Mouse (Mus musculus): ENCODE results near the gene Ank3. TPM values are rescaled to one million over a fixed set of nuclear protein-coding genes. Genes with fewer than 3 reads are reported as not detected.

The Ank3 gene
- polyA plus RNA-seq, 1 experiment from 2014 or later = 70.0 TPM

GRCm38 (mm10) chr10:69389511-69389910 is 9.1 kb upstream of the Ank3 start:
- H3K9ac ChIP-seq (ENCODE audit: low read length) = no peak overlapping the region
- WGBS = 93% methylated on average over 4 of the region's 4 CpGs
- H3K27me3 ChIP-seq (ENCODE audit: control insufficient read depth, insufficient read depth, low read length) = no peaks in the 10 kb centered on the region
- ATAC-seq (ENCODE audit: insufficient read depth, low FRiP score, low TSS enrichment) = no peak
- no peak overlapping the region for H3K4me2 ChIP-seq (ENCODE audit: low read depth)
- H3K27ac ChIP-seq (ENCODE audit: low read depth, low read length) = no peak overlapping the region
- DNase-seq (ENCODE audit: low spot score) = no peak
- H3K4me3 ChIP-seq (ENCODE audit: low read depth, low read length) = no peak overlapping the region
- H3K9me3 ChIP-seq (ENCODE audit: control insufficient read depth, low read length) = no peaks in the 10 kb centered on the region
- no peaks in the 10 kb centered on the region for H3K4me1 ChIP-seq (ENCODE audit: control insufficient read depth, insufficient read depth, low read length)
- H3K36me3 ChIP-seq (ENCODE audit: control insufficient read depth, insufficient read depth, low read length) = no peaks in the 10 kb centered on the region

- H3K9me3 ChIP-seq (ENCODE audit: control insufficient read depth, low read length) = no peaks in the 10 kb centered on the region
- H3K4me1 ChIP-seq (ENCODE audit: control insufficient read depth, insufficient read depth, low read length) = peaks cover 12% of the 10 kb centered on the region; the same call in 1 of the 2 replicates
- WGBS = under 1% methylated on average over 25 of the region's 26 CpGs
- H3K4me3 ChIP-seq (ENCODE audit: low read depth, low read length) = peak overlapping the region; percentile 53
- peak overlapping the region; percentile 100 for H3K4me2 ChIP-seq (ENCODE audit: low read depth)
- no peak for ATAC-seq (ENCODE audit: insufficient read depth, low FRiP score, low TSS enrichment)
- no peak overlapping the region for H3K27ac ChIP-seq (ENCODE audit: low read depth, low read length)
- peak; percentile 34 for DNase-seq (ENCODE audit: low spot score)
- peaks cover 37% of the 10 kb centered on the region for H3K27me3 ChIP-seq (ENCODE audit: control insufficient read depth, insufficient read depth, low read length)
- H3K36me3 ChIP-seq (ENCODE audit: control insufficient read depth, insufficient read depth, low read length) = no peaks in the 10 kb centered on the region
- H3K9ac ChIP-seq (ENCODE audit: low read length) = 0 out of 2 replicates have a peak overlapping the region, but pooled peaks have one; percentile 29
Observed at GRCm38 (mm10) chr10:69398197-69398762, 293 bp upstream of the Ank3 start.

GRCm38 (mm10) chr10:69399814-69400385 is 1.3 kb downstream of the Ank3 start:
- peaks cover 12% of the 10 kb centered on the region; the same call in 1 of the 2 replicates for H3K4me1 ChIP-seq (ENCODE audit: control insufficient read depth, insufficient read depth, low read length)
- no peak overlapping the region for H3K27ac ChIP-seq (ENCODE audit: low read depth, low read length)
- H3K9ac ChIP-seq (ENCODE audit: low read length) = no peak overlapping the region
- H3K4me3 ChIP-seq (ENCODE audit: low read depth, low read length) = peak overlapping the region; percentile 53
- WGBS = 4% methylated on average over 17 of the region's 17 CpGs
- ATAC-seq (ENCODE audit: insufficient read depth, low FRiP score, low TSS enrichment) (no peak), DNase-seq (ENCODE audit: low spot score) (peak; percentile 44)
- H3K36me3 ChIP-seq (ENCODE audit: control insufficient read depth, insufficient read depth, low read length) = no peaks in the 10 kb centered on the region
- peak overlapping the region; percentile 100 for H3K4me2 ChIP-seq (ENCODE audit: low read depth)
- H3K27me3 ChIP-seq (ENCODE audit: control insufficient read depth, insufficient read depth, low read length) = peaks cover 37% of the 10 kb centered on the region
- no peaks in the 10 kb centered on the region for H3K9me3 ChIP-seq (ENCODE audit: control insufficient read depth, low read length)

GRCm38 (mm10) chr10:69405431-69405830 is 6.9 kb downstream of the Ank3 start:
- H3K9me3 ChIP-seq (ENCODE audit: control insufficient read depth, low read length) = no peaks in the 10 kb centered on the region
- H3K4me2 ChIP-seq (ENCODE audit: low read depth) = no peak overlapping the region
- no peak overlapping the region for H3K4me3 ChIP-seq (ENCODE audit: low read depth, low read length)
- no peaks in the 10 kb centered on the region for H3K4me1 ChIP-seq (ENCODE audit: control insufficient read depth, insufficient read depth, low read length)
- 73% methylated on average over 4 of the region's 4 CpGs for WGBS
- DNase-seq (ENCODE audit: low spot score) = no peak
- H3K9ac ChIP-seq (ENCODE audit: low read length) = no peak overlapping the region
- H3K27me3 ChIP-seq (ENCODE audit: control insufficient read depth, insufficient read depth, low read length) = peaks cover 8% of the 10 kb centered on the region
- ATAC-seq (ENCODE audit: insufficient read depth, low FRiP score, low TSS enrichment) = no peak
- no peaks in the 10 kb centered on the region for H3K36me3 ChIP-seq (ENCODE audit: control insufficient read depth, insufficient read depth, low read length)
- no peak overlapping the region for H3K27ac ChIP-seq (ENCODE audit: low read depth, low read length)

GRCm38 (mm10) chr10:69414888-69415287 is 16.3 kb downstream of the Ank3 start:
- 77% methylated on average over 12 of the region's 12 CpGs for WGBS
- Histone ChIP-seq H3K4me2 (ENCODE audit: low read depth) (no peak overlapping the region), H3K27me3 (ENCODE audit: control insufficient read depth, insufficient read depth, low read length) (no peaks in the 10 kb centered on the region), H3K9me3 (ENCODE audit: control insufficient read depth, low read length) (no peaks in the 10 kb centered on the region), H3K27ac (ENCODE audit: low read depth, low read length) (no peak overlapping the region), H3K9ac (ENCODE audit: low read length) (no peak overlapping the region), H3K36me3 (ENCODE audit: control insufficient read depth, insufficient read depth, low read length) (no peaks in the 10 kb centered on the region), H3K4me1 (ENCODE audit: control insufficient read depth, insufficient read depth, low read length) (no peaks in the 10 kb centered on the region), H3K4me3 (ENCODE audit: low read depth, low read length) (no peak overlapping the region)
- ATAC-seq (ENCODE audit: insufficient read depth, low FRiP score, low TSS enrichment) (no peak), DNase-seq (ENCODE audit: low spot score) (no peak)

GRCm38 (mm10) chr10:69418716-69419115 is 20.1 kb downstream of the Ank3 start:
- ATAC-seq (ENCODE audit: insufficient read depth, low FRiP score, low TSS enrichment) (no peak), DNase-seq (ENCODE audit: low spot score) (no peak)
- Histone ChIP-seq H3K36me3 (ENCODE audit: control insufficient read depth, insufficient read depth, low read length) (no peaks in the 10 kb centered on the region), H3K9ac (ENCODE audit: low read length) (no peak overlapping the region), H3K4me3 (ENCODE audit: low read depth, low read length) (no peak overlapping the region), H3K27ac (ENCODE audit: low read depth, low read length) (no peak overlapping the region), H3K27me3 (ENCODE audit: control insufficient read depth, insufficient read depth, low read length) (no peaks in the 10 kb centered on the region), H3K4me2 (ENCODE audit: low read depth) (no peak overlapping the region), H3K4me1 (ENCODE audit: control insufficient read depth, insufficient read depth, low read length) (no peaks in the 10 kb centered on the region), H3K9me3 (ENCODE audit: control insufficient read depth, low read length) (no peaks in the 10 kb centered on the region)
- WGBS = 89% methylated on average over 8 of the region's 8 CpGs

GRCm38 (mm10) chr10:69420306-69420705 is 21.7 kb downstream of the Ank3 start:
- 84% methylated on average over 6 of the region's 6 CpGs for WGBS
- no peak for ATAC-seq (ENCODE audit: insufficient read depth, low FRiP score, low TSS enrichment)

GRCm38 (mm10) chr10:69424051-69424450 is 25.5 kb downstream of the Ank3 start:
- H3K9ac ChIP-seq (ENCODE audit: low read length) = no peak overlapping the region
- no peak overlapping the region for H3K4me3 ChIP-seq (ENCODE audit: low read depth, low read length)
- H3K4me2 ChIP-seq (ENCODE audit: low read depth) = no peak overlapping the region
- no peaks in the 10 kb centered on the region for H3K4me1 ChIP-seq (ENCODE audit: control insufficient read depth, insufficient read depth, low read length)
- H3K36me3 ChIP-seq (ENCODE audit: control insufficient read depth, insufficient read depth, low read length) = no peaks in the 10 kb centered on the region
- 92% methylated on average over 3 of the region's 3 CpGs for WGBS
- H3K27ac ChIP-seq (ENCODE audit: low read depth, low read length) = no peak overlapping the region
- no peaks in the 10 kb centered on the region for H3K9me3 ChIP-seq (ENCODE audit: control insufficient read depth, low read length)
- no peak for DNase-seq (ENCODE audit: low spot score)
- no peak for ATAC-seq (ENCODE audit: insufficient read depth, low FRiP score, low TSS enrichment)
- H3K27me3 ChIP-seq (ENCODE audit: control insufficient read depth, insufficient read depth, low read length) = no peaks in the 10 kb centered on the region

More at GRCm38 (mm10) chr10:69420306-69420705, 21.7 kb downstream of the Ank3 start:
- Histone ChIP-seq H3K27ac (ENCODE audit: low read depth, low read length) (no peak overlapping the region), H3K36me3 (ENCODE audit: control insufficient read depth, insufficient read depth, low read length) (no peaks in the 10 kb centered on the region), H3K27me3 (ENCODE audit: control insufficient read depth, insufficient read depth, low read length) (no peaks in the 10 kb centered on the region), H3K9ac (ENCODE audit: low read length) (no peak overlapping the region), H3K9me3 (ENCODE audit: control insufficient read depth, low read length) (no peaks in the 10 kb centered on the region), H3K4me1 (ENCODE audit: control insufficient read depth, insufficient read depth, low read length) (no peaks in the 10 kb centered on the region), H3K4me2 (ENCODE audit: low read depth) (no peak overlapping the region), H3K4me3 (ENCODE audit: low read depth, low read length) (no peak overlapping the region)
- no peak for DNase-seq (ENCODE audit: low spot score)

- Histone ChIP-seq H3K4me2 (ENCODE audit: low read depth) (no peak overlapping the region), H3K9me3 (ENCODE audit: control insufficient read depth, low read length) (no peaks in the 10 kb centered on the region), H3K27ac (ENCODE audit: low read depth, low read length) (no peak overlapping the region), H3K27me3 (ENCODE audit: control insufficient read depth, insufficient read depth, low read length) (no peaks in the 10 kb centered on the region), H3K9ac (ENCODE audit: low read length) (no peak overlapping the region), H3K4me3 (ENCODE audit: low read depth, low read length) (no peak overlapping the region), H3K36me3 (ENCODE audit: control insufficient read depth, insufficient read depth, low read length) (no peaks in the 10 kb centered on the region), H3K4me1 (ENCODE audit: control insufficient read depth, insufficient read depth, low read length) (no peaks in the 10 kb centered on the region)
- WGBS = 96% methylated on average over 4 of the region's 4 CpGs
- no peak for DNase-seq (ENCODE audit: low spot score)
- ATAC-seq (ENCODE audit: insufficient read depth, low FRiP score, low TSS enrichment) = no peak
Observed at GRCm38 (mm10) chr10:69430138-69430537, 31.6 kb downstream of the Ank3 start.

Data from neural tube, embryonic 11.5 days (tissue).